In genomic region chr1:132640256-132640655, GRCm38 (mm10) we compare ENCODE assay signal across 14 mouse cellular contexts.
DNase-seq lines count a peak whose midpoint lies in the region; ATAC-seq and TF ChIP-seq lines count a peak whose summit lies in the region.
"Had no signal": no experiment of that assay in that cellular context is flagged by ENCODE, and none has a peak within 500 bp of the region (broad histone marks: within the 10 kb centered on the region; RNA-seq: fewer than 3 reads in every experiment).

No protein-coding gene starts in this region.

- no peak overlapping the region for H3K27ac ChIP-seq in heart, embryonic 12.5 days (ENCODE audit: poor library complexity, severe bottlenecking)
- 0 out of 2 replicates have a peak overlapping the region, but pooled peaks have one; percentile 20 for H3K27ac ChIP-seq in neural tube, embryonic 12.5 days
- H3K27ac ChIP-seq in midbrain, postnatal 0 days (ENCODE audit: low read depth, low read length) = peak overlapping the region; percentile 67; the same call in 1 of the 2 replicates
- H3K27ac ChIP-seq: limb, embryonic 15.5 days had no signal

- no peak overlapping the region for H3K4me2 ChIP-seq in heart, embryonic 12.5 days
- H3K4me2 ChIP-seq in neural tube, embryonic 12.5 days (replicated peaks) = no peak overlapping the region
- no peak overlapping the region for H3K4me2 ChIP-seq in midbrain, postnatal 0 days (ENCODE audit: low read depth, low read length, poor library complexity, severe bottlenecking)
- H3K4me2 ChIP-seq: limb, embryonic 15.5 days; lung, embryonic 14.5 days had no signal

- H3K4me1 ChIP-seq in heart, embryonic 12.5 days (replicated peaks) = no peaks in the 10 kb centered on the region
- peaks cover 11% of the 10 kb centered on the region for H3K4me1 ChIP-seq in neural tube, embryonic 12.5 days
- 0 out of 2 replicates have a peak, but pooled peaks cover 8% of the 10 kb centered on the region for H3K4me1 ChIP-seq in midbrain, postnatal 0 days (ENCODE audit: insufficient read depth, low read length)
- H3K4me1 ChIP-seq: limb, embryonic 15.5 days had no signal

- H3K9me3 ChIP-seq in heart, embryonic 12.5 days (replicated peaks) = no peaks in the 10 kb centered on the region
- no peaks in the 10 kb centered on the region for H3K9me3 ChIP-seq in neural tube, embryonic 12.5 days
- H3K9me3 ChIP-seq in midbrain, postnatal 0 days (ENCODE audit: low read length) = no peaks in the 10 kb centered on the region
- H3K9me3 ChIP-seq: limb, embryonic 15.5 days had no signal

- H3K9ac ChIP-seq in heart, embryonic 12.5 days = no peak overlapping the region
- no peak overlapping the region for H3K9ac ChIP-seq in neural tube, embryonic 12.5 days
- H3K9ac ChIP-seq in midbrain, postnatal 0 days (replicated peaks; ENCODE audit: low read length, poor library complexity, severe bottlenecking) = no peak overlapping the region
- H3K9ac ChIP-seq: limb, embryonic 15.5 days; lung, embryonic 14.5 days had no signal

- TF ChIP-seq CTCF in midbrain, postnatal 0 days (IDR thresholded peaks at IDR 0.05) = no peak

- no peaks in the 10 kb centered on the region for H3K36me3 ChIP-seq in heart, embryonic 12.5 days
- peaks cover 34% of the 10 kb centered on the region; the same call in 1 of the 2 replicates for H3K36me3 ChIP-seq in neural tube, embryonic 12.5 days
- H3K36me3 ChIP-seq in midbrain, postnatal 0 days (ENCODE audit: insufficient read depth, low read length) = peaks cover 16% of the 10 kb centered on the region
- H3K36me3 ChIP-seq: limb, embryonic 15.5 days had no signal

- no peak overlapping the region for H3K4me3 ChIP-seq in heart, embryonic 12.5 days
- H3K4me3 ChIP-seq in neural tube, embryonic 12.5 days = no peak overlapping the region
- no peak overlapping the region for H3K4me3 ChIP-seq in midbrain, postnatal 0 days (ENCODE audit: low read depth, low read length)
- H3K4me3 ChIP-seq: limb, embryonic 15.5 days had no signal

- peaks cover 24% of the 10 kb centered on the region for H3K27me3 ChIP-seq in heart, embryonic 12.5 days (replicated peaks)
- no peaks in the 10 kb centered on the region for H3K27me3 ChIP-seq in neural tube, embryonic 12.5 days (replicated peaks)
- H3K27me3 ChIP-seq in midbrain, postnatal 0 days (ENCODE audit: insufficient read depth, low read length) = no peaks in the 10 kb centered on the region
- H3K27me3 ChIP-seq: limb, embryonic 15.5 days had no signal

- 73% methylated on average over 6 of the region's 6 CpGs for WGBS in heart, embryonic 12.5 days
- 76% methylated on average over 6 of the region's 6 CpGs for WGBS in neural tube, embryonic 12.5 days
- 57% methylated on average over 6 of the region's 6 CpGs for WGBS in midbrain, postnatal 0 days

- no peak for ATAC-seq in heart, embryonic 12.5 days (ENCODE audit: insufficient number of reproducible peaks, low FRiP score)
- no peak for ATAC-seq in neural tube, embryonic 12.5 days (ENCODE audit: low FRiP score, low read depth)
- no peak for ATAC-seq in midbrain, postnatal 0 days (ENCODE audit: low FRiP score)

- peak; percentile 67 for DNase-seq in cerebellum, adult 9-11 months
- DNase-seq in cerebellum, adult 11 months = no peak
- peak; percentile 20 for DNase-seq in heart, adult 8-10 months (ENCODE audit: low spot score)
- DNase-seq in neural tube, embryonic 10.5 days (ENCODE audit: extremely low spot score, low spot score) = no peak
- no peak for DNase-seq in midbrain, postnatal 0 days (ENCODE audit: low spot score)
- DNase-seq in urinary bladder, postnatal 14 days (ENCODE audit: low spot score) = no peak
- DNase-seq: adrenal gland, postnatal 25 days; gastrocnemius, postnatal 25 days; kidney, adult 11 months; lung, embryonic 14.5 days; thymus, postnatal 25 days had no signal

Comparison
In these comparisons a context has a peak if more than half of its experiments do, and no peak if none do; other contexts are left out.
1. DNase-seq: peak in cerebellum, adult 9-11 months (single experiment) and heart, adult 8-10 months (single experiment); none in cerebellum, adult 11 months (single experiment), neural tube, embryonic 10.5 days (single experiment), midbrain, postnatal 0 days (single experiment) and urinary bladder, postnatal 14 days (single experiment).